Mouse (Mus musculus) embryonic facial prominence, embryonic 13.5 days (tissue): ENCODE results near the gene Ccr6. TPM values are rescaled to one million over a fixed set of nuclear protein-coding genes. Genes with fewer than 3 reads are reported as not detected.

Experiments
- ATAC-seq: fragments of 200-750 bp; cut with Nextera tagmentation; 2 replicates; pipeline ENCODE4 v1.8.0; 2017; ENCODE audit warnings: low read depth; ENCODE audit not compliant: insufficient number of reproducible peaks, insufficient read depth, low FRiP score, low TSS enrichment
- H3K27ac ChIP-seq: fragments of 300-500 bp; sonication (generic); 2 replicates; pipeline ENCODE4 v1.5.1; 2015; ENCODE audit warnings: moderate library complexity, mild to moderate bottlenecking, inconsistent platforms
- H3K27me3 ChIP-seq: fragments of 300-500 bp; sonication (generic); 2 replicates; pipeline ENCODE4 v1.6.1; 2015; ENCODE audit warnings: mild to moderate bottlenecking, inconsistent platforms
- H3K36me3 ChIP-seq: fragments of 300-500 bp; sonication (generic); 2 replicates; pipeline ENCODE4 v1.6.1; 2015; ENCODE audit warnings: mild to moderate bottlenecking, inconsistent platforms
- H3K4me1 ChIP-seq: fragments of 300-500 bp; sonication (generic); 2 replicates; pipeline ENCODE4 v1.6.1; 2015; ENCODE audit warnings: inconsistent platforms
- H3K4me2 ChIP-seq: fragments of 300-500 bp; sonication (generic); 2 replicates; pipeline ENCODE4 v1.6.1; 2015; ENCODE audit warnings: moderate library complexity, mild to moderate bottlenecking, inconsistent platforms
- H3K4me3 ChIP-seq: fragments of 300-500 bp; sonication (generic); 2 replicates; pipeline ENCODE4 v1.5.1; 2015; ENCODE audit warnings: mild to moderate bottlenecking, inconsistent platforms
- H3K9ac ChIP-seq: fragments of 300-500 bp; sonication (generic); 2 replicates; pipeline ENCODE4 v1.6.1; 2015; ENCODE audit warnings: mild to moderate bottlenecking, inconsistent platforms
- H3K9me3 ChIP-seq: fragments of 300-500 bp; sonication (generic); 2 replicates; pipeline ENCODE4 v1.6.1; 2016; ENCODE audit warnings: inconsistent platforms
- WGBS: fragments of 180-500 bp; shearing (Covaris S2); methylation state at CpG from one replicate; pipeline ENCODE4 v1.1.7; 2015; ENCODE audit warnings: mixed read lengths; 5-methylcytosine and 5-hydroxymethylcytosine counted together
- polyA plus RNA-seq: library from polyadenylated mRNA; unstranded; fragments of >200 nt; fragmentation: Nextera tagmentation; extraction: Ambion mirVana; gene quantifications from 2 replicates; pipeline ENCODE4 v1.2.1, GENCODE M21; 2015

Gene Ccr6
- polyA plus RNA-seq, 1 experiment from 2014 or later: not detected

DNA sequence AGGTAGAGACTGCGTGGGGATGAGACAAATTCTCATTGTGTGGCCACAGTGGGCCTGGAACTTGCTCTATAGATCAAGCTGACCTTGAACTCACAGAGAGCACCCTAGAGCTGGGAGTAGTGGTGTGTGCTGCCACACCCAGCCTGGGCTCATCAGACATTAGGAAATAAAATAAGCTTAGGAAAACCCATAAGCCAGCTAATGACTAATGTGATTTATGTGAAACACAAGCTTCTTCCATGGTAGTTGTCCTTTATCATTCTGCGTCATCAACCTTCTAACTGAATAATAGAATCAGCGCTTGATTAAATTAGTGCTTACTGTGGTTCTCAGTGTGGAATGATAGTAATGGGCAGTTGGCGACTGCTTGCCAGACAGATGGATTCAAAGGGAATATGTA is 51.1 kb downstream of the Ccr6 start:
- H3K4me1 ChIP-seq: peaks cover 15% of the 10 kb centered on the region
- H3K9ac ChIP-seq: no peak overlapping the region
- H3K9me3 ChIP-seq: no peaks in the 10 kb centered on the region
- H3K27me3 ChIP-seq: peaks cover 3% of the 10 kb centered on the region; the same call in 1 of the 2 replicates
- H3K4me3 ChIP-seq: no peak overlapping the region
- peaks cover 8% of the 10 kb centered on the region for H3K36me3 ChIP-seq
- no peak for ATAC-seq
- no peak overlapping the region for H3K27ac ChIP-seq
- no peak overlapping the region for H3K4me2 ChIP-seq
- 79% methylated on average over 4 of the region's 4 CpGs for WGBS

DNA sequence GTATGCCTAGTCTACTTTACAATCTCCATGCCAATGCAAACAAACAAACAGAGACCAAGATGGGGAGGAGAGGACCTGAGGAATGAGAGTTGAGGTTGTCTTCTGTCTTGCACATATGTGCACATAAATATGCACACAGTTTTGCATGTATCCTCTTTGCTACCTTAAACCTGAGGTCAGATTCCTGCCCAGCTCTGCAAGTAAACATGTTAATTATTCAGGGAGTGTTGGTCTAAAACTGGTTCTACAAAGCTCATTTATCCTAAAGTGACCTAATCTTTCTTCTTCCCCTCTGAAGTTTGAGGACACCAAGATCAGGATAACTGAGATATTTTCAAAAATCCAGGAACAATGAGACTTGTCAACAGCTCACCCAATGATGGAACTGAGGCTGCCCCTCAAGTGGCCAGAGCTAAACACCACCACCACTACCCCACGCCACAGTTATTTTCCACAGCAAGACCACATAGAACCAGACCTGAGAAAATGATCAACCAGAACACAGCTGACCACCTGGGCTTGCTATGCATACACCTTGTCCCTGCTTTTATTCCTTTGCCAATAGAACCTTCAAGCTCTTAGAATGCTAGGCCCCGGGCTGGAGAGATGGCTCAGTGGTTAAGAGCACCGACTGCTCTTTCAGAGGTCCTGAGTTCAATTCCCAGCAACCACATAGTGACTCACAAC is 54.3 kb downstream of the Ccr6 start:
- no peak overlapping the region for H3K4me3 ChIP-seq
- ATAC-seq: no peak
- no peak overlapping the region for H3K27ac ChIP-seq
- H3K9me3 ChIP-seq: no peaks in the 10 kb centered on the region
- peaks cover under 1% of the 10 kb centered on the region; the same call in 1 of the 2 replicates for H3K4me1 ChIP-seq
- H3K9ac ChIP-seq: no peak overlapping the region
- H3K27me3 ChIP-seq: peaks cover under 1% of the 10 kb centered on the region; the same call in 1 of the 2 replicates
- H3K36me3 ChIP-seq: peaks cover 12% of the 10 kb centered on the region
- WGBS: 99% methylated on average over 3 of the region's 3 CpGs
- H3K4me2 ChIP-seq: no peak overlapping the region

DNA sequence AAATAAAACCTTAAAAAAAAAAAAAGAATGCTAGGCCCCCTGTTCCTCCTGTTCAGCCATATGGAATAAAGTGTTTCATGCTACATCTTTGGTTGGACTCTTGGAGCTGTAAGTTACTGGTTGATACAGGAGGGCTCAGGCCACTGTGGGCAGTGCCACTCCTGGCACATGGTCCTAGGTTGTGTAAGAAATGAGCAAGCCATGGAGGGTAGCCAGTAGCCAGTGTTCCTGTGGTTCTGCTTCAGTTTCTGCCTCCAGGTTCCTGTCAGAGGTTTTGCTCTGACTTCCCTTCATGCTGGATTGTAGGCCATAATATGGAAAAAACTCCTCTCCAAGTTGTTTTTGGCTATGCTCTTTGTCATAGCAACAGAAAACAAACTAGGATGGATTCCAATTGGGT is 54.9 kb downstream of the Ccr6 start:
- Histone ChIP-seq H3K36me3 (peaks cover 12% of the 10 kb centered on the region), H3K4me1 (no peaks in the 10 kb centered on the region), H3K27me3 (no peaks in the 10 kb centered on the region), H3K4me3 (no peak overlapping the region), H3K4me2 (no peak overlapping the region), H3K9ac (no peak overlapping the region), H3K9me3 (no peaks in the 10 kb centered on the region), H3K27ac (no peak overlapping the region)
- ATAC-seq: no peak

DNA sequence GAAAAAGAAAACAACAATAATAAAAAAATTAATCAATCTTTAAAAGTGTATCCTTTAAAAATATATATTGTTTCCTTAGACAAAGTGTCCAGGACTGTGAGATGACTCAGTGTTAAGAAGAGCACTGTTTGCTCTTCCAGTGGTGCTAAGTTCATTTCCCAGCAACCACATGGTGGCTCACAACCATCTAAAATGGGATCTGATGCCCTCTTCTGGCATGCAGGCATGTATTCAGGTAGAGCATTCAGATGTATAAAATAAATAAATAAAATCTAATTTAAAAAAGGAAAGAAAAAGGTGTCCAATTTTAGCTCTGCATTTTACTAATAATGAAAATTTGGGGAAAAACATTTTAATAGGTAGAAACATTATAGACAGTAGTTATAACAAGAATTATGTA is 60.0 kb downstream of the Ccr6 start:
- no peak overlapping the region for H3K4me2 ChIP-seq
- ATAC-seq: no peak
- H3K9me3 ChIP-seq: no peaks in the 10 kb centered on the region

DNA sequence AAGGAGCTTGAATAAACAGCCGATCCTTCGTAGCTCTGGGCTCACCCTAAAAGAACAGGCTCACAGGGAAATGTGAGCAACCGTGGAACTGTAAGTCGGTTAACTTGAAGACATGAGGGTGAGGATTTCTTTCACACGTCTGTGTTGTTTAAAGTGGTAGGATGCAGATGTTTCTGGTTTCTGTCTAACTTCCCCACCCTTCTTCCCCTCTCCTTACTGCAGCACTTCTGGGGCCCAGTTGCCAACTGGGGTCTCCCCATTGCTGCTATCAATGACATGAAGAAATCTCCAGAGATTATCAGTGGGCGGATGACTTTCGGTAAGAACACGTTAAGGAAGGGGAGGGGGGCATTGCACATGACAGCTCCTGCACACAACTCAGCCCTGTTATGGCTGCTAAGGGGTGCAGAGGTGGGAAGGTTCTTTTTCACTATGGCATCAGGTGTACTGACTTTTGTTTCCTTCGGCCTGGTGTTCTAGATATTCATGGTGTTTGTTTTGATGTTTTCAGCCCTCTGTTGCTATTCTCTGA is 60.5 kb downstream of the Ccr6 start:
- Histone ChIP-seq H3K4me2 (no peak overlapping the region), H3K9ac (no peak overlapping the region), H3K36me3 (peaks cover 10% of the 10 kb centered on the region), H3K27ac (no peak overlapping the region), H3K9me3 (no peaks in the 10 kb centered on the region), H3K4me3 (no peak overlapping the region), H3K27me3 (no peaks in the 10 kb centered on the region), H3K4me1 (no peaks in the 10 kb centered on the region)
- no peak for ATAC-seq
- WGBS: 75% methylated on average over 9 of the region's 9 CpGs

More for the DNA sequence above, 60.0 kb downstream of the Ccr6 start:
- Histone ChIP-seq H3K27me3 (no peaks in the 10 kb centered on the region), H3K4me1 (no peaks in the 10 kb centered on the region), H3K36me3 (peaks cover 10% of the 10 kb centered on the region), H3K9ac (no peak overlapping the region), H3K27ac (no peak overlapping the region), H3K4me3 (no peak overlapping the region)

DNA sequence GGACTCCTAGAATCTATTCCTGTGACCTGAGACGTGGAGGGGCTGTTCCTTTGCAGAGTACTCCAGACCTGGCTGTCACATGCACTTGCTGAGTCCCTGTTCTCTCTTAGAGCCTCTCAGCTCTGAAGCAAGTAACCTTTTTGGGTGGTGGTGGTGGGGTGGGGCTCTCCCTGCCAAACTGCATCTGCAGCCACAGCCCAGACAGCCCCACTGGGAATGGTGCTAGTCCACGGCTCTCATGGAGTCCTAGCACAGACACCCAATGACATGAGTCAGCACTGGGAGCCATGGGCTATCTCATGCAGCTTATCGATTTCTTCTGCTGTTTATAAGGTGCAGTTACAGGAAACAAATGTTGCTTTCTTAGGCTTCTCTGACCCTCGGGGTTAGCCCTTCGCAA is 61.9 kb downstream of the Ccr6 start:
- Histone ChIP-seq H3K9me3 (no peaks in the 10 kb centered on the region), H3K27me3 (no peaks in the 10 kb centered on the region), H3K4me2 (no peak overlapping the region), H3K4me3 (no peak overlapping the region), H3K4me1 (no peaks in the 10 kb centered on the region), H3K36me3 (peaks cover 10% of the 10 kb centered on the region), H3K9ac (no peak overlapping the region), H3K27ac (no peak overlapping the region)
- 83% methylated on average over 5 of the region's 5 CpGs for WGBS
- ATAC-seq: no peak

DNA sequence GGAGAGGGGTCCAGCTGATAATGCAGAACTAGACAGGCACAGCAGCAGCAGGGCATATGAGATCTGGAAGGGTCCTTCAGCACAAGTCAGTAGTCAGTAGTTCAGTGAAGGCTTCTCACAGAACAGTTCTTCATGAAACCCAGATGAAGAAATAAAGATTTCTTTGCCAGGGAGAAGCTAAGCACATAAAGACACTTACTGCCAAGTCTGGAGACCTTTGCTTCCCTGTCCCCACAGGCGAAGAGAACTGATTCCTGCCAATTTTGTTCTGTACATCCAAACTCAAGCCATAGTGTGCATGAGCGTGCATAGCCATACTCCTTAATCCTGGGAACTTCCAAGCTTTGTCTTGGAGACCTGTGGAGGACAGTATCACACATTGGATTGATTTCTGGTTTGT is 62.4 kb downstream of the Ccr6 start:
- ATAC-seq: no peak
- Histone ChIP-seq H3K9me3 (no peaks in the 10 kb centered on the region), H3K4me1 (no peaks in the 10 kb centered on the region), H3K36me3 (peaks cover 9% of the 10 kb centered on the region), H3K9ac (no peak overlapping the region), H3K27me3 (no peaks in the 10 kb centered on the region), H3K4me2 (no peak overlapping the region), H3K27ac (no peak overlapping the region), H3K4me3 (no peak overlapping the region)
- WGBS: 88% methylated on average over 2 of the region's 2 CpGs

DNA sequence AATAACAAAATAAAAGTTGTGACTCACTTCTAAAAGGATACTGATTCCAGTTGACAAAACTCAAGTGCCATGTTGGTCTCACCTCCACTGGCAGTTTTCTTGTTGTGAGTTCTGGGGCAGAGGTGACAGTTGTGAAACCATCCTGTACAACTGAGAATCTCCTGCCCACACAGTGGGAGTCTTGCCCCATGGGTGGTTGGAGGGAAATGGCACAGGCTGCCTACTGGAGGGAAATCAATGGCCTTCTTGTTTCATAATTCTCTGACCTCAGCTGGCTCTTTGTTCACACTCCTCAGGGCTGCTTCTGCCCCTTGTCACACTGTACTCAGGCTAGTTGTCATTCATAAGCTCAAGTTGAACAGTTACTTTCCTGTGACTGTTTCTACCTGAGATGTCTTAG is 63.7 kb downstream of the Ccr6 start:
- no peak overlapping the region for H3K4me3 ChIP-seq
- ATAC-seq: no peak
- no peaks in the 10 kb centered on the region for H3K9me3 ChIP-seq
- H3K36me3 ChIP-seq: peaks cover 7% of the 10 kb centered on the region; the same call in 1 of the 2 replicates
- no peaks in the 10 kb centered on the region for H3K4me1 ChIP-seq
- no peak overlapping the region for H3K4me2 ChIP-seq
- no peak overlapping the region for H3K9ac ChIP-seq
- H3K27ac ChIP-seq: no peak overlapping the region
- H3K27me3 ChIP-seq: no peaks in the 10 kb centered on the region

DNA sequence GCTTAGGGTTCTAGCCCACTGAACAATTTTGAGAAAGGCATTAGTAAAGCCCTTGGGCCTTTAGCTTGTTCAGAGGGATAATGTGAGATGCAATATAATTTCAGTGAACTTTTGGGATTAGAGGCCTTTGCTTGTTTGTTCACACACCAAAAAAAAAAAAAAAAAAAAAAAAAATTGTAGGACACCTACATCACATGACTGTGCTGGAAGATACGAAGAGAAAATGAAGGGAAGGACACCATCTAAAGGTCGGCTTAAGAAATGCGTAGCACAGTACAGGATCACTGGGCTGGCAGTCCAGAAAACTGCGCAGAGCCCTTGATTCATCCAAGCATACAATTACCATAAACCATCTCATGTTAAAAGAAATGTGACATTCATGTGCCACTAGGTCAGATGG is 65.7 kb downstream of the Ccr6 start:
- no peak overlapping the region for H3K9ac ChIP-seq
- ATAC-seq: no peak
- no peak overlapping the region for H3K27ac ChIP-seq
- no peaks in the 10 kb centered on the region for H3K4me1 ChIP-seq
- no peak overlapping the region for H3K4me2 ChIP-seq
- H3K36me3 ChIP-seq: peaks cover 7% of the 10 kb centered on the region; the same call in 1 of the 2 replicates
- WGBS: 78% methylated on average over 4 of the region's 4 CpGs
- H3K27me3 ChIP-seq: no peaks in the 10 kb centered on the region
- no peaks in the 10 kb centered on the region for H3K9me3 ChIP-seq
- no peak overlapping the region for H3K4me3 ChIP-seq

DNA sequence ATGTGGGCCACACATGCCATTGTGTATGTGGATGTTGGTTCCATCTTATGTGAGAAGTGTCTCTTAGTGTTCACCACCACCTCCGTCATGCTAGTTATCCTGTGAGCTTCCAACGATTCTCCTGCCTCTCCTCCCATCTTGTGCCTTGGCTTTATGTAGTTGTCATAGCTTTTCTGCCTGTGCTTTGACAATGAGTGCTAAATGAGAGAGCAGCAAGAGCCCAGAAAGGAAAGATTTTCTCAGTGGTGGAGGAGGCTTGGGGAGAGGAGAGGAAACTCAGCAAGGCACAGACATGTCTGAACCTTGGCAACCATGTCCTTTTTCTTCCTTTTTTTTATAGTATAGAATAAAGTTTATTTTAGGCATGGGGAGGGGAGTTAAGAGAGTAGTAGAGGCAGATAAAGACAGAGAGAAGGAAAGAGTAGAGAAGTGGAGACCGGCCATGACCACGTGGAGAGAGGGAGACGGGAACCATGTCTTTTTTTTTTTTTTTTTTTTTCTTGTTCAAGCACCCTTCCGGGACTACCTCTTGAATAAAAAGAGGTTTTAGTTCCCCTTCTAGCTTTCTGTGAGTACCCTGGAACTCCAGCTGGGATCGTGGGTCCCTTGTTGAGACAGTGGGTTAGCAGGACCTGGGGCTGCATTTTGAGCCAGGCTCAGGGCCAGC is 67.1 kb downstream of the Ccr6 start:
- no peak for ATAC-seq
- Histone ChIP-seq H3K9me3 (no peaks in the 10 kb centered on the region), H3K9ac (no peak overlapping the region), H3K4me3 (no peak overlapping the region), H3K4me2 (no peak overlapping the region), H3K27ac (no peak overlapping the region), H3K27me3 (no peaks in the 10 kb centered on the region), H3K4me1 (no peaks in the 10 kb centered on the region), H3K36me3 (0 out of 2 replicates have a peak, but pooled peaks cover 3% of the 10 kb centered on the region)
- WGBS: 74% methylated on average over 7 of the region's 7 CpGs

DNA sequence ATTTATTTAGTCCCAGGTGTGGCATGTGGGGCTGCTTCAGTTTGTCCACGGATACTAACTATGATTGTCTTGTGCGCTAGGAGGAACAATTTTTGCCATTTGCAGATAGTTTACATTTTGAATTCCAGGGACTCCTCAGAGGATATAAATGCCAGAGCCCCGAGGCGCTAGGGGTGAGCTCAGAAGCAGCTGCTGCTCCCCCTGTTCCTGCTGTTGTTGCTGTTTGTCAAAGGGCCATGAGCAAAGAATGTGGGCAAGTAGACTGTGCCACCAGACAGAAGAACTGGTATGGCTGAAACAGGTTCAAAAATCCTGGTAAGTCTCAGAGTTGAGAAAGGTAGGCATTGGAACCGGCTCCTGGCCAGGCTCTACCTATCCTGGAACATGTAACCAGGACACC is 67.8 kb downstream of the Ccr6 start:
- H3K9me3 ChIP-seq: no peaks in the 10 kb centered on the region
- ATAC-seq: no peak
- no peak overlapping the region for H3K9ac ChIP-seq
- no peaks in the 10 kb centered on the region for H3K27me3 ChIP-seq
- no peak overlapping the region for H3K4me3 ChIP-seq
- WGBS: 53% methylated on average over 5 of the region's 5 CpGs
- no peak overlapping the region for H3K4me2 ChIP-seq
- H3K36me3 ChIP-seq: no peaks in the 10 kb centered on the region
- no peak overlapping the region for H3K27ac ChIP-seq
- H3K4me1 ChIP-seq: no peaks in the 10 kb centered on the region

DNA sequence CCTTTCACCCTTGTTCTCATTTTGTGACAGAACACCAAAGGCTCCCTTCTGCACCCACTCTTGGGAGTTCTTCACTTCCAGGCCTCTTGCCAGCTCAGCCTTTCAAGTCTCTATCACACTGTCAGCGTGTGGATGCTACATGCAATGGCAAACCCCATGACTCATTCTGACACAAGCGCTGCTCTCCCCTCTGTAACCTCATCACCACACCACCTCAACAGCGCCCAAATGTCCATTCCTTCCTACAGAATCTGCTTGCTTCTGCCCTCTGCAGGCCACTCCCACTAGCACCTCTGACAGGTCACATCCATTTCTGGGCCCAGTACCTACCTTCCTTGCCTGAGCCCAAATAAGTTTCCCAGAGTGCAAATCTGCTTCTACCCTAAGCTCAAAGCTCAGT is 70.0 kb downstream of the Ccr6 start:
- 27% methylated on average over 3 of the region's 3 CpGs for WGBS
- Histone ChIP-seq H3K9me3 (no peaks in the 10 kb centered on the region), H3K4me2 (no peak overlapping the region), H3K27me3 (no peaks in the 10 kb centered on the region), H3K27ac (no peak overlapping the region), H3K36me3 (no peaks in the 10 kb centered on the region), H3K4me1 (no peaks in the 10 kb centered on the region), H3K9ac (no peak overlapping the region), H3K4me3 (no peak overlapping the region)
- ATAC-seq: no peak
